In genomic region chr7:98141206-98141605, GRCm38 (mm10) we compare ENCODE assay signal across 10 mouse cellular contexts. TPM values are rescaled to one million over a fixed set of nuclear protein-coding genes. Genes with fewer than 3 reads are reported as not detected.
DNase-seq lines count a peak whose midpoint lies in the region; ATAC-seq lines count a peak whose summit lies in the region.
"Had no signal": no experiment of that assay in that cellular context is flagged by ENCODE, and none has a peak within 500 bp of the region (broad histone marks: within the 10 kb centered on the region; RNA-seq: fewer than 3 reads in every experiment).

No protein-coding gene starts in this region.

- H3K9ac ChIP-seq in midbrain, embryonic 15.5 days: no peak overlapping the region
- H3K9ac ChIP-seq: embryonic facial prominence, embryonic 12.5 days; lung, embryonic 15.5 days had no signal

- H3K36me3 ChIP-seq in midbrain, embryonic 10.5 days: no peaks in the 10 kb centered on the region
- H3K36me3 ChIP-seq in midbrain, embryonic 15.5 days (replicated peaks): no peaks in the 10 kb centered on the region
- H3K36me3 ChIP-seq: embryonic facial prominence, embryonic 12.5 days; lung, embryonic 15.5 days had no signal

- H3K4me1 ChIP-seq in midbrain, embryonic 10.5 days: peaks cover 47% of the 10 kb centered on the region
- peaks cover 9% of the 10 kb centered on the region; the same call in 1 of the 2 replicates for H3K4me1 ChIP-seq in midbrain, embryonic 15.5 days
- H3K4me1 ChIP-seq: embryonic facial prominence, embryonic 12.5 days; lung, embryonic 15.5 days had no signal

- H3K27me3 ChIP-seq in midbrain, embryonic 10.5 days (ENCODE audit: low read depth, poor library complexity, severe bottlenecking): no peaks in the 10 kb centered on the region
- no peaks in the 10 kb centered on the region for H3K27me3 ChIP-seq in midbrain, embryonic 15.5 days (replicated peaks)
- H3K27me3 ChIP-seq: embryonic facial prominence, embryonic 12.5 days; lung, embryonic 15.5 days had no signal

- no peak overlapping the region for H3K4me3 ChIP-seq in midbrain, embryonic 10.5 days
- no peak overlapping the region for H3K4me3 ChIP-seq in midbrain, embryonic 15.5 days
- H3K4me3 ChIP-seq: embryonic facial prominence, embryonic 12.5 days; lung, embryonic 15.5 days had no signal

- no peaks in the 10 kb centered on the region for H3K9me3 ChIP-seq in midbrain, embryonic 10.5 days (replicated peaks)
- H3K9me3 ChIP-seq in midbrain, embryonic 15.5 days: no peaks in the 10 kb centered on the region
- H3K9me3 ChIP-seq: embryonic facial prominence, embryonic 12.5 days; lung, embryonic 15.5 days had no signal

- DNase-seq in adrenal gland, postnatal 10 days: peak; percentile 72
- no peak for DNase-seq in adrenal gland, postnatal 4 days (ENCODE audit: low spot score in 2 of 2)
- DNase-seq in midbrain, embryonic 10.5 days (ENCODE audit: low spot score): no peak
- peak; percentile 89 to 91 for DNase-seq in kidney, postnatal 25 days
- peak; percentile 65 for DNase-seq in retina, postnatal 1 day
- no peak for DNase-seq in urinary bladder, adult 18-20 months (ENCODE audit: low spot score in 2 of 2)

- H3K27ac ChIP-seq in midbrain, embryonic 10.5 days (replicated peaks): peak overlapping the region; percentile 50
- H3K27ac ChIP-seq in midbrain, embryonic 15.5 days: no peak overlapping the region
- H3K27ac ChIP-seq: embryonic facial prominence, embryonic 12.5 days; lung, embryonic 15.5 days had no signal

- no peak overlapping the region for H3K4me2 ChIP-seq in midbrain, embryonic 15.5 days
- H3K4me2 ChIP-seq: embryonic facial prominence, embryonic 12.5 days; lung, embryonic 15.5 days had no signal

- WGBS in midbrain, embryonic 10.5 days: 65% methylated on average over 3 of the region's 3 CpGs
- WGBS in midbrain, embryonic 15.5 days: 67% methylated on average over 3 of the region's 3 CpGs

- no peak for ATAC-seq in midbrain, embryonic 15.5 days (replicated peaks)
- no peak for ATAC-seq in megakaryocyte, adult 5-6 weeks (ENCODE audit: poor library complexity, severe bottlenecking)

RNA-seq across cellular contexts. Expression of gene Omp, which starts 4.1 kb away (rescaled TPM):
- 1 to 10 TPM in 1 of 2 experiments, under 1 TPM in 1; 0.66 to 1.2 TPM for total RNA-seq in adrenal gland, postnatal 10 days (2021)
- total RNA-seq in adrenal gland, postnatal 4 days (2021): 1 to 10 TPM in 1 of 2 experiments, under 1 TPM in 1; 0.79 to 1.3 TPM
- polyA plus RNA-seq in midbrain, embryonic 10.5 days (2016; fragmentation: Nextera tagmentation; extraction: Ambion mirVana): 0.10 TPM in 2 replicates
- 0.33 and 0.37 TPM in 2 replicates for polyA plus RNA-seq in midbrain, embryonic 15.5 days (2015; fragmentation: Nextera tagmentation; extraction: Ambion mirVana)
- total RNA-seq in megakaryocyte, adult 5-6 weeks (2015): not detected in 2 replicates
- not detected in 2 replicates for total RNA-seq in megakaryocyte, adult 5-6 weeks (2017)

RNA-seq across cellular contexts. Expression of gene Myo7a, which starts 21.9 kb away (rescaled TPM):
- total RNA-seq in adrenal gland, postnatal 10 days (2021): 10 to 100 TPM; 48.9 to 87.1 TPM
- 100 to 1,000 TPM; 132 to 153 TPM for total RNA-seq in adrenal gland, postnatal 4 days (2021)
- 17.7 and 19.2 TPM in 2 replicates for polyA plus RNA-seq in midbrain, embryonic 10.5 days (2016; fragmentation: Nextera tagmentation; extraction: Ambion mirVana)
- polyA plus RNA-seq in midbrain, embryonic 15.5 days (2015; fragmentation: Nextera tagmentation; extraction: Ambion mirVana): 20.6 and 23.8 TPM in 2 replicates
- 7.3 and 8.4 TPM in 2 replicates for total RNA-seq in megakaryocyte, adult 5-6 weeks (2015)
- total RNA-seq in megakaryocyte, adult 5-6 weeks (2017): 12.7 and 13.9 TPM in 2 replicates

RNA-seq across cellular contexts. Expression of gene Capn5, which starts 36.9 kb away (rescaled TPM):
- 10 to 100 TPM in 1 of 2 experiments, 1 to 10 TPM in 1; 8.2 to 13.4 TPM for total RNA-seq in adrenal gland, postnatal 10 days (2021)
- 10 to 100 TPM; 15.6 to 18.7 TPM for total RNA-seq in adrenal gland, postnatal 4 days (2021)
- polyA plus RNA-seq in midbrain, embryonic 10.5 days (2016; fragmentation: Nextera tagmentation; extraction: Ambion mirVana): 6.4 and 7.0 TPM in 2 replicates
- polyA plus RNA-seq in midbrain, embryonic 15.5 days (2015; fragmentation: Nextera tagmentation; extraction: Ambion mirVana): 18.5 and 19.0 TPM in 2 replicates
- 1.1 TPM in 2 replicates for total RNA-seq in megakaryocyte, adult 5-6 weeks (2015)
- 0.73 and 0.89 TPM in 2 replicates for total RNA-seq in megakaryocyte, adult 5-6 weeks (2017)

RNA-seq across cellular contexts. Expression of gene B3gnt6, which starts 58.1 kb away (rescaled TPM):
- 1 to 10 TPM; 2.3 to 3.3 TPM for total RNA-seq in adrenal gland, postnatal 10 days (2021)
- total RNA-seq in adrenal gland, postnatal 4 days (2021): 1 to 10 TPM; 1.3 to 1.8 TPM
- polyA plus RNA-seq in midbrain, embryonic 10.5 days (2016; fragmentation: Nextera tagmentation; extraction: Ambion mirVana): 0.06 TPM in 1 of 2 replicates, not detected in the other
- polyA plus RNA-seq in midbrain, embryonic 15.5 days (2015; fragmentation: Nextera tagmentation; extraction: Ambion mirVana): 0.15 and 0.41 TPM in 2 replicates
- 0.11 and 0.38 TPM in 2 replicates for total RNA-seq in megakaryocyte, adult 5-6 weeks (2015)
- total RNA-seq in megakaryocyte, adult 5-6 weeks (2017): 0.28 and 0.59 TPM in 2 replicates
- polyA plus RNA-seq: embryonic facial prominence, embryonic 12.5 days had no signal

Comparison
In these comparisons a context has a peak if more than half of its experiments do, and no peak if none do; other contexts are left out.
1. DNase-seq: peak in adrenal gland, postnatal 10 days (single experiment), kidney, postnatal 25 days (2 of 2) and retina, postnatal 1 day (single experiment); none in adrenal gland, postnatal 4 days (0 of 2), midbrain, embryonic 10.5 days (single experiment) and urinary bladder, adult 18-20 months (0 of 2).
2. RNA of gene Capn5, which starts 36.9 kb away (total RNA-seq): 15.6 to 18.7 TPM in adrenal gland, postnatal 4 days and 8.2 to 13.4 TPM in adrenal gland, postnatal 10 days; 0.73 to 1.1 TPM in megakaryocyte, adult 5-6 weeks; every median in the first group is over 4 times any median in the second.